Mouse (Mus musculus) C2C12 (cell line): ENCODE results near the gene Cdk14.

Source experiments
- CEBPB ChIP-seq: IDR thresholded peaks from one replicate; pipeline ENCODE4 v1.6.1; 2011; ENCODE audit warnings: low read depth, mild to moderate bottlenecking, control low read depth, moderate library complexity
- CTCF ChIP-seq: IDR thresholded peaks from one replicate; pipeline ENCODE4 v1.5.1; 2011; ENCODE audit not compliant: control insufficient read depth, insufficient read depth, insufficient read length
- MAX ChIP-seq: IDR thresholded peaks from one replicate; pipeline ENCODE4 v1.6.1; 2011; ENCODE audit warnings: mild to moderate bottlenecking, control low read depth
- USF1 ChIP-seq: IDR thresholded peaks from one replicate; pipeline ENCODE4 v1.6.1; 2011; ENCODE audit warnings: low read depth, mild to moderate bottlenecking, control low read depth, moderate library complexity

DNA sequence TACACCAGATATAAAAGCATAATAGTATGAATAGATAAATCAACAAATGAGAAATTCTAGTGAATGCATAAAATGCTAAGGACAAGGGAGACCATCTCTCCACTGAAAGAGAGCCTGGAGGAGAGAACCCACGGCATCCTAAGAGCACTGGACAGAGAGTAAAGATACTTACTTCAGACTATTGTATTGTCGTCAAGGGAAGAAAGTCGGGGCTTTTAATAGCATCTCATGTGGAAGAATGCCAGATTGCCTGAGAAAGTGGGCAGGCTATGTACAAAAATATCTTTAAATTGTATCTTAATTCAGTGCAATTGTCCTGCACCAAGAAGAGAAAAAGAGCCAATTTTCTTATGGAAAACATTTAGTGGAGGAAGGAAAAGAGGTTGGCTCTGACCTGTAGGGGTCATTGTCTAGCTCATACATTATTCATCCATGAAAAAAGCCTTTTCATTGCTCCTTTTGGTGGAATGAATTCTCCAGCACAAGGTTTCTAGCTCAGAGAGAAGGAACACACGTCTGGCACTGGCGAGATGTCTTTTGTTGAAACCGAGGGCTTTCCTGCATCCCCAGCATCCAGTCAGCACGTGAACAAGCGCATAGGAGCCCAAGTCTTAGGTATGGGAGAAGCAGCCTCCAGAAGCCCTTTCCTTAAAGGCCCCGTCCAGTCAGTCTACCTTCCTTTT, 646.9 kb downstream of the Cdk14 start:
- TF ChIP-seq USF1 (no peak), CTCF (no peak), CEBPB (no peak), MAX (no peak)
